Mouse (Mus musculus): Measurements from ENCODE around the gene Pdcd5. TPM values are rescaled to one million over a fixed set of nuclear protein-coding genes. Genes with fewer than 3 reads are reported as not detected.

The Pdcd5 gene
- polyA plus RNA-seq, 1 experiment from 2014 or later: 169 TPM

GRCm38 (mm10) chr7:35636874-35637273 lies 10.4 kb downstream of the Pdcd5 start:
- WGBS (ENCODE audit: insufficient replicate concordance): 87% methylated on average over 9 of the region's 9 CpGs
- DNase-seq (no peak), ATAC-seq (ENCODE audit: low read depth) (no peak)
- Histone ChIP-seq H3K27ac (no peak overlapping the region), H3K9me3 (replicated peaks) (no peaks in the 10 kb centered on the region), H3K4me2 (no peak overlapping the region), H3K9ac (no peak overlapping the region), H3K4me1 (replicated peaks) (no peaks in the 10 kb centered on the region), H3K27me3 (no peaks in the 10 kb centered on the region), H3K36me3 (peaks cover 83% of the 10 kb centered on the region), H3K4me3 (replicated peaks) (no peak overlapping the region)

- Histone ChIP-seq H3K4me1 (replicated peaks) (no peaks in the 10 kb centered on the region), H3K9ac (no peak overlapping the region), H3K27ac (no peak overlapping the region), H3K9me3 (replicated peaks) (no peaks in the 10 kb centered on the region), H3K27me3 (no peaks in the 10 kb centered on the region), H3K4me2 (no peak overlapping the region), H3K36me3 (peaks cover 83% of the 10 kb centered on the region), H3K4me3 (replicated peaks) (no peak overlapping the region)
- ATAC-seq (ENCODE audit: low read depth) (no peak), DNase-seq (no peak)
- 69% methylated on average over 6 of the region's 6 CpGs for WGBS (ENCODE audit: insufficient replicate concordance)
Observed at GRCm38 (mm10) chr7:35636229-35636628, 11.1 kb downstream of the Pdcd5 start.

- H3K4me2 ChIP-seq: no peak overlapping the region
Observed at GRCm38 (mm10) chr7:35628496-35628895, 18.8 kb downstream of the Pdcd5 start.

GRCm38 (mm10) chr7:35627371-35627770 lies 19.9 kb downstream of the Pdcd5 start:
- no peak overlapping the region for H3K4me2 ChIP-seq
- no peak for DNase-seq
- H3K27ac ChIP-seq: no peak overlapping the region
- H3K36me3 ChIP-seq: peaks cover 95% of the 10 kb centered on the region
- H3K4me3 ChIP-seq (replicated peaks): no peak overlapping the region
- WGBS (ENCODE audit: insufficient replicate concordance): 86% methylated on average over 10 of the region's 10 CpGs
- no peaks in the 10 kb centered on the region for H3K9me3 ChIP-seq (replicated peaks)
- H3K4me1 ChIP-seq (replicated peaks): no peaks in the 10 kb centered on the region
- no peaks in the 10 kb centered on the region for H3K27me3 ChIP-seq
- H3K9ac ChIP-seq: no peak overlapping the region
- no peak for ATAC-seq (ENCODE audit: low read depth)

More at GRCm38 (mm10) chr7:35628496-35628895, 18.8 kb downstream of the Pdcd5 start:
- Histone ChIP-seq H3K9me3 (replicated peaks) (no peaks in the 10 kb centered on the region), H3K9ac (no peak overlapping the region), H3K4me3 (replicated peaks) (no peak overlapping the region), H3K27me3 (no peaks in the 10 kb centered on the region), H3K4me1 (replicated peaks) (no peaks in the 10 kb centered on the region), H3K27ac (no peak overlapping the region), H3K36me3 (peaks cover 93% of the 10 kb centered on the region)
- 61% methylated on average over 5 of the region's 5 CpGs for WGBS (ENCODE audit: insufficient replicate concordance)
- DNase-seq (peak; percentile 42), ATAC-seq (ENCODE audit: low read depth) (no peak)

GRCm38 (mm10) chr7:35626038-35626437 lies 21.3 kb downstream of the Pdcd5 start:
- ATAC-seq (ENCODE audit: low read depth) (no peak), DNase-seq (no peak)
- H3K4me1 ChIP-seq (replicated peaks): no peaks in the 10 kb centered on the region
- H3K4me2 ChIP-seq: no peak overlapping the region
- no peak overlapping the region for H3K9ac ChIP-seq
- H3K36me3 ChIP-seq: peaks cover 95% of the 10 kb centered on the region
- H3K27ac ChIP-seq: no peak overlapping the region
- H3K4me3 ChIP-seq (replicated peaks): no peak overlapping the region
- 88% methylated on average over 5 of the region's 5 CpGs for WGBS (ENCODE audit: insufficient replicate concordance)
- H3K27me3 ChIP-seq: no peaks in the 10 kb centered on the region
- no peaks in the 10 kb centered on the region for H3K9me3 ChIP-seq (replicated peaks)

- H3K36me3 ChIP-seq: peaks cover 95% of the 10 kb centered on the region
- no peak overlapping the region for H3K27ac ChIP-seq
- DNase-seq (no peak), ATAC-seq (ENCODE audit: low read depth) (no peak)
- H3K9ac ChIP-seq: no peak overlapping the region
- no peak overlapping the region for H3K4me2 ChIP-seq
- H3K4me1 ChIP-seq (replicated peaks): no peaks in the 10 kb centered on the region
- H3K27me3 ChIP-seq: no peaks in the 10 kb centered on the region
- H3K9me3 ChIP-seq (replicated peaks): no peaks in the 10 kb centered on the region
- no peak overlapping the region for H3K4me3 ChIP-seq (replicated peaks)
- whole genome bisulfite sequencing (ENCODE audit: insufficient replicate concordance): 84% methylated on average over 10 of the region's 10 CpGs
Observed at GRCm38 (mm10) chr7:35622626-35623025, 24.7 kb downstream of the Pdcd5 start.

- H3K27ac ChIP-seq: no peak overlapping the region
- no peak overlapping the region for H3K4me3 ChIP-seq (replicated peaks)
- DNase-seq (no peak), ATAC-seq (ENCODE audit: low read depth) (no peak)
- H3K9me3 ChIP-seq (replicated peaks): no peaks in the 10 kb centered on the region
- H3K36me3 ChIP-seq: peaks cover 93% of the 10 kb centered on the region
- H3K27me3 ChIP-seq: no peaks in the 10 kb centered on the region
- no peak overlapping the region for H3K9ac ChIP-seq
- 78% methylated on average over 4 of the region's 4 CpGs for WGBS (ENCODE audit: insufficient replicate concordance)
- H3K4me1 ChIP-seq (replicated peaks): no peaks in the 10 kb centered on the region
- no peak overlapping the region for H3K4me2 ChIP-seq
Observed at GRCm38 (mm10) chr7:35617513-35617912, 29.8 kb downstream of the Pdcd5 start.

GRCm38 (mm10) chr7:35609245-35609644 lies 38.1 kb downstream of the Pdcd5 start:
- no peak overlapping the region for H3K9ac ChIP-seq
- DNase-seq (no peak), ATAC-seq (ENCODE audit: low read depth) (no peak)
- no peaks in the 10 kb centered on the region for H3K27me3 ChIP-seq
- WGBS (ENCODE audit: insufficient replicate concordance): 83% methylated on average over 10 of the region's 10 CpGs
- no peaks in the 10 kb centered on the region for H3K9me3 ChIP-seq (replicated peaks)
- H3K4me3 ChIP-seq (replicated peaks): no peak overlapping the region
- no peak overlapping the region for H3K27ac ChIP-seq
- no peak overlapping the region for H3K4me2 ChIP-seq
- H3K36me3 ChIP-seq: peaks cover 97% of the 10 kb centered on the region
- H3K4me1 ChIP-seq (replicated peaks): no peaks in the 10 kb centered on the region

GRCm38 (mm10) chr7:35606816-35607215 lies 40.5 kb downstream of the Pdcd5 start:
- H3K4me3 ChIP-seq (replicated peaks): no peak overlapping the region
- no peak overlapping the region for H3K27ac ChIP-seq
- no peaks in the 10 kb centered on the region for H3K4me1 ChIP-seq (replicated peaks)
- 73% methylated on average over 10 of the region's 10 CpGs for WGBS (ENCODE audit: insufficient replicate concordance)
- no peak overlapping the region for H3K4me2 ChIP-seq
- no peak overlapping the region for H3K9ac ChIP-seq
- ATAC-seq (ENCODE audit: low read depth) (no peak), DNase-seq (no peak)
- no peaks in the 10 kb centered on the region for H3K9me3 ChIP-seq (replicated peaks)
- peaks cover 95% of the 10 kb centered on the region for H3K36me3 ChIP-seq
- no peaks in the 10 kb centered on the region for H3K27me3 ChIP-seq

- no peaks in the 10 kb centered on the region for H3K9me3 ChIP-seq (replicated peaks)
Observed at GRCm38 (mm10) chr7:35602766-35603165, 44.6 kb downstream of the Pdcd5 start.

GRCm38 (mm10) chr7:35601106-35601505 lies 46.2 kb downstream of the Pdcd5 start:
- Histone ChIP-seq H3K27me3 (no peaks in the 10 kb centered on the region), H3K4me2 (no peak overlapping the region), H3K27ac (peak overlapping the region; percentile 29; the same call in 1 of the 2 replicates), H3K36me3 (peaks cover 81% of the 10 kb centered on the region), H3K9me3 (replicated peaks) (no peaks in the 10 kb centered on the region), H3K9ac (no peak overlapping the region), H3K4me1 (replicated peaks) (peaks cover 23% of the 10 kb centered on the region), H3K4me3 (replicated peaks) (no peak overlapping the region)
- DNase-seq (peak; percentile 28), ATAC-seq (ENCODE audit: low read depth) (peak; percentile 85)
- 48% methylated on average over 6 of the region's 6 CpGs for WGBS (ENCODE audit: insufficient replicate concordance)

More at GRCm38 (mm10) chr7:35602766-35603165, 44.6 kb downstream of the Pdcd5 start:
- Histone ChIP-seq H3K27ac (no peak overlapping the region), H3K4me3 (replicated peaks) (no peak overlapping the region), H3K27me3 (no peaks in the 10 kb centered on the region), H3K4me1 (replicated peaks) (peaks cover 23% of the 10 kb centered on the region), H3K9ac (no peak overlapping the region), H3K36me3 (peaks cover 81% of the 10 kb centered on the region), H3K4me2 (no peak overlapping the region)
- ATAC-seq (ENCODE audit: low read depth) (no peak), DNase-seq (no peak)
- 82% methylated on average over 5 of the region's 5 CpGs for WGBS (ENCODE audit: insufficient replicate concordance)

GRCm38 (mm10) chr7:35600031-35600430 lies 47.3 kb downstream of the Pdcd5 start:
- DNase-seq: no peak
- Histone ChIP-seq H3K4me2 (no peak overlapping the region), H3K4me3 (replicated peaks) (no peak overlapping the region), H3K9ac (no peak overlapping the region), H3K4me1 (replicated peaks) (peaks cover 23% of the 10 kb centered on the region), H3K9me3 (replicated peaks) (no peaks in the 10 kb centered on the region), H3K27me3 (no peaks in the 10 kb centered on the region), H3K36me3 (peaks cover 81% of the 10 kb centered on the region), H3K27ac (no peak overlapping the region)
- ATAC-seq (ENCODE audit: low read depth): no peak
- 84% methylated on average over 10 of the region's 10 CpGs for WGBS (ENCODE audit: insufficient replicate concordance)
